Mouse (Mus musculus): Measurements from ENCODE around the gene Lyz2. TPM values are rescaled to one million over a fixed set of nuclear protein-coding genes. Genes with fewer than 3 reads are reported as not detected.
"Not testable (repeated sequence)": the region's sequence is repeated elsewhere in the genome, so short reads cannot be mapped to it uniquely, and the experiment has no call there.

Gene Lyz2
- total RNA-seq, 2 experiments from 2014 or later: 7.2 to 8.3 TPM

- intact Hi-C loops (cut with DNase I): no loop called here
Observed at GRCm38 (mm10) chr10:117286366-117286970, 4.3 kb upstream of the Lyz2 start.

GRCm38 (mm10) chr10:117285584-117285983 lies 3.5 kb upstream of the Lyz2 start:
- intact Hi-C loops (cut with DNase I): not testable (repeated sequence)

More at GRCm38 (mm10) chr10:117286366-117286970, 4.3 kb upstream of the Lyz2 start:
- DNase-seq (ENCODE audit: low spot score in 2 of 2): no peak

GRCm38 (mm10) chr10:117284578-117285520 lies 2.7 kb upstream of the Lyz2 start:
- intact Hi-C loops (cut with DNase I): no loop called here
- no peak for DNase-seq (ENCODE audit: low spot score in 2 of 2)

More at GRCm38 (mm10) chr10:117285584-117285983, 3.5 kb upstream of the Lyz2 start:
- DNase-seq (ENCODE audit: low spot score in 2 of 2): not testable (repeated sequence)

GRCm38 (mm10) chr10:117283871-117284577 lies 1.9 kb upstream of the Lyz2 start:
- intact Hi-C loops (cut with DNase I): no loop called here

GRCm38 (mm10) chr10:117283196-117283595 lies 1.1 kb upstream of the Lyz2 start:
- DNase-seq (ENCODE audit: low spot score in 2 of 2); intact Hi-C loops (cut with DNase I): not testable (repeated sequence)

More at GRCm38 (mm10) chr10:117283871-117284577, 1.9 kb upstream of the Lyz2 start:
- no peak for DNase-seq (ENCODE audit: low spot score in 2 of 2)

- intact Hi-C loops (cut with DNase I): no loop called here
- DNase-seq (ENCODE audit: low spot score in 2 of 2): no peak
Observed at GRCm38 (mm10) chr10:117282551-117282950, 430 bp upstream of the Lyz2 start.

- DNase-seq (ENCODE audit: low spot score in 2 of 2): no peak
- intact Hi-C loops (cut with DNase I): no loop called here
Observed at GRCm38 (mm10) chr10:117281381-117281920, 670 bp downstream of the Lyz2 start.

GRCm38 (mm10) chr10:117280000-117280399 lies 2.1 kb downstream of the Lyz2 start:
- intact Hi-C loops (cut with DNase I): loop anchor here (5.0 kb wide), 1 partner anchor 43 kb away; the partner anchor contains the start of gene 9530003J23Rik
- no peak for DNase-seq (ENCODE audit: low spot score in 2 of 2)

- not testable (repeated sequence) for DNase-seq (ENCODE audit: low spot score in 2 of 2)
- intact Hi-C loops (cut with DNase I): loop anchor here (5.0 kb wide), 1 partner anchor 41 kb away; the partner anchor contains the start of gene 9530003J23Rik
Observed at GRCm38 (mm10) chr10:117278510-117278909, 3.6 kb downstream of the Lyz2 start.

- intact Hi-C loops (cut with DNase I): loop anchor here (5.0 kb wide), 1 partner anchor 40 kb away; the partner anchor contains the start of gene 9530003J23Rik
- DNase-seq (ENCODE audit: low spot score in 2 of 2): not testable (repeated sequence)
Observed at GRCm38 (mm10) chr10:117277779-117278178, 4.3 kb downstream of the Lyz2 start.

- no peak for DNase-seq (ENCODE audit: low spot score in 2 of 2)
- intact Hi-C loops (cut with DNase I): loop anchor here (5.0 kb wide), 1 partner anchor 39 kb away; the partner anchor contains the start of gene 9530003J23Rik
Observed at GRCm38 (mm10) chr10:117275681-117276369, 6.3 kb downstream of the Lyz2 start.

GRCm38 (mm10) chr10:117274645-117275044 lies 7.5 kb downstream of the Lyz2 start:
- intact Hi-C loops (cut with DNase I): loop anchor here (5.0 kb wide), 1 partner anchor 37 kb away; the partner anchor contains the start of gene 9530003J23Rik
- DNase-seq (ENCODE audit: low spot score in 2 of 2): not testable (repeated sequence)

- intact Hi-C loops (cut with DNase I): no loop called here
- no peak for DNase-seq (ENCODE audit: low spot score in 2 of 2)
Observed at GRCm38 (mm10) chr10:117272023-117272422, 10.1 kb downstream of the Lyz2 start.

- intact Hi-C loops (cut with DNase I): no loop called here
- DNase-seq (ENCODE audit: low spot score in 2 of 2): no peak
Observed at GRCm38 (mm10) chr10:117259870-117260269, 22.3 kb downstream of the Lyz2 start.

GRCm38 (mm10) chr10:117238603-117239002 lies 43.5 kb downstream of the Lyz2 start, which contains the start of gene 9530003J23Rik:
Gene 9530003J23Rik (minus strand): TSS chr10:117238703.
- no peak for DNase-seq (ENCODE audit: low spot score in 2 of 2)
- intact Hi-C loops (cut with DNase I): loop anchor here (5.0 kb wide), 1 partner anchor 39 kb away; no protein-coding TSS in a partner anchor

GRCm38 (mm10) chr10:117235866-117236265 lies 46.3 kb downstream of the Lyz2 start:
- no peak for DNase-seq (ENCODE audit: low spot score in 2 of 2)
- intact Hi-C loops (cut with DNase I): loop anchor here (5.0 kb wide), 1 partner anchor 41 kb away; no protein-coding TSS in a partner anchor

GRCm38 (mm10) chr10:117234825-117235224 lies 47.3 kb downstream of the Lyz2 start:
- no peak for DNase-seq (ENCODE audit: low spot score in 2 of 2)
- intact Hi-C loops (cut with DNase I): loop anchor here (5.0 kb wide), 1 partner anchor 42 kb away; no protein-coding TSS in a partner anchor

GRCm38 (mm10) chr10:117229826-117230225 lies 52.3 kb downstream of the Lyz2 start:
- intact Hi-C loops (cut with DNase I): no loop called here
- no peak for DNase-seq (ENCODE audit: low spot score in 2 of 2)
